In genomic region chr14:47771496-47771895, GRCm38 (mm10) we compare ENCODE assay signal across 27 mouse cellular contexts.
"Had no signal": no experiment of that assay in that cellular context is flagged by ENCODE, and none has a peak within 500 bp of the region (broad histone marks: within the 10 kb centered on the region; RNA-seq: fewer than 3 reads in every experiment).

No protein-coding gene starts in this region.

- H3K27ac ChIP-seq: embryonic facial prominence, embryonic 10.5 days; embryonic facial prominence, embryonic 12.5 days; embryonic facial prominence, embryonic 13.5 days; embryonic facial prominence, embryonic 15.5 days; forebrain, embryonic 10.5 days; forebrain, embryonic 12.5 days; forebrain, embryonic 13.5 days; forebrain, embryonic 15.5 days; gastrocnemius, adult 2 months; heart, adult 2 months; heart, embryonic 10.5 days had no signal

- H3K36me3 ChIP-seq: embryonic facial prominence, embryonic 10.5 days; embryonic facial prominence, embryonic 12.5 days; embryonic facial prominence, embryonic 13.5 days; embryonic facial prominence, embryonic 15.5 days; forebrain, embryonic 10.5 days; forebrain, embryonic 12.5 days; forebrain, embryonic 15.5 days; heart, embryonic 10.5 days had no signal

- H3K4me1 ChIP-seq: embryonic facial prominence, embryonic 10.5 days; embryonic facial prominence, embryonic 12.5 days; embryonic facial prominence, embryonic 13.5 days; embryonic facial prominence, embryonic 15.5 days; forebrain, embryonic 10.5 days; forebrain, embryonic 12.5 days; forebrain, embryonic 13.5 days; forebrain, embryonic 15.5 days; heart, embryonic 10.5 days had no signal

- H3K4me3 ChIP-seq: embryonic facial prominence, embryonic 10.5 days; embryonic facial prominence, embryonic 12.5 days; embryonic facial prominence, embryonic 13.5 days; embryonic facial prominence, embryonic 15.5 days; erythroblast, embryonic 14.5 days; forebrain, embryonic 10.5 days; forebrain, embryonic 12.5 days; forebrain, embryonic 13.5 days; forebrain, embryonic 15.5 days; gastrocnemius, adult 2 months; heart, adult 2 months; heart, embryonic 10.5 days had no signal

- ATAC-seq: forebrain, embryonic 13.5 days; forebrain, embryonic 14.5 days; forebrain, embryonic 15.5 days; forebrain, postnatal 0 days had no signal

- H3K4me2 ChIP-seq: embryonic facial prominence, embryonic 12.5 days; embryonic facial prominence, embryonic 13.5 days; embryonic facial prominence, embryonic 15.5 days; forebrain, embryonic 12.5 days; forebrain, embryonic 13.5 days; forebrain, embryonic 15.5 days had no signal

- DNase-seq: cerebellum, adult 9-10 months; cerebellum, adult 9-11 months; cerebellum, postnatal 10 days; cerebellum, postnatal 14 days; cerebellum, postnatal 25 days; cerebellum, postnatal 36 days; embryo, embryonic 11 days; forebrain, postnatal 0 days; gastrocnemius, adult 2 months; gastrocnemius, postnatal 10 days; gastrocnemius, postnatal 14 days; gastrocnemius, postnatal 25 days; gastrocnemius, postnatal 36 days; heart, adult 11 months; heart, adult 18-20 months; heart, adult 2 months had no signal

- H3K9ac ChIP-seq: embryonic facial prominence, embryonic 12.5 days; embryonic facial prominence, embryonic 13.5 days; embryonic facial prominence, embryonic 15.5 days; forebrain, embryonic 12.5 days; forebrain, embryonic 13.5 days; forebrain, embryonic 15.5 days; forebrain, postnatal 0 days had no signal

- H3K9me3 ChIP-seq: embryonic facial prominence, embryonic 10.5 days; embryonic facial prominence, embryonic 12.5 days; embryonic facial prominence, embryonic 13.5 days; embryonic facial prominence, embryonic 15.5 days; forebrain, embryonic 10.5 days; forebrain, embryonic 12.5 days; forebrain, embryonic 13.5 days; forebrain, embryonic 15.5 days; heart, embryonic 10.5 days had no signal

- H3K27me3 ChIP-seq: embryonic facial prominence, embryonic 12.5 days; embryonic facial prominence, embryonic 13.5 days; embryonic facial prominence, embryonic 15.5 days; forebrain, embryonic 12.5 days; forebrain, embryonic 13.5 days; forebrain, embryonic 15.5 days had no signal
